Mouse (Mus musculus) kidney, postnatal 36 days (tissue): ENCODE measurements around the gene Chst2.

ENCODE experiments used
- DNase-seq, 2 experiments: peaks; one replicate each; pipeline ENCODE4 v3.0.0; 2021 to 2022; ENCODE audit warnings: mixed read lengths in 2 of 2

The Chst2 gene

GRCm38 (mm10) chr9:95406571-95407561, at the start of gene Chst2:
Chst2 (minus strand) TSS chr9:95406722.
- peak; percentile 82 to 88 for DNase-seq

- no peak for DNase-seq
Observed at GRCm38 (mm10) chr9:95451931-95452330, 45.4 kb upstream of the Chst2 start.

- no peak for DNase-seq
Observed at GRCm38 (mm10) chr9:95450586-95450985, 44.1 kb upstream of the Chst2 start.

- DNase-seq: peak in 1 of 2 experiments; percentile 14
Observed at GRCm38 (mm10) chr9:95442321-95442731, 35.8 kb upstream of the Chst2 start.

GRCm38 (mm10) chr9:95437883-95438282, 31.4 kb upstream of the Chst2 start:
- peak; percentile 24 to 31 for DNase-seq

- no peak for DNase-seq
Observed at GRCm38 (mm10) chr9:95436294-95436613, 29.7 kb upstream of the Chst2 start.

GRCm38 (mm10) chr9:95435506-95436293, 29.2 kb upstream of the Chst2 start:
- no peak for DNase-seq

GRCm38 (mm10) chr9:95428277-95428676, 21.8 kb upstream of the Chst2 start:
- no peak for DNase-seq

GRCm38 (mm10) chr9:95413911-95414310, 7.4 kb upstream of the Chst2 start:
- DNase-seq: peak in 1 of 2 experiments; percentile 15

GRCm38 (mm10) chr9:95412047-95412446, 5.5 kb upstream of the Chst2 start:
- DNase-seq: no peak

GRCm38 (mm10) chr9:95407586-95408220, 1.2 kb upstream of the Chst2 start:
- peak; percentile 68 to 73 for DNase-seq

- peak in 1 of 2 experiments; percentile 43 for DNase-seq
Observed at GRCm38 (mm10) chr9:95405946-95406570, 464 bp downstream of the Chst2 start.

- DNase-seq: peak; percentile 62 to 84
Observed at GRCm38 (mm10) chr9:95405511-95405945, 994 bp downstream of the Chst2 start.

- DNase-seq: peak; percentile 21 to 40
Observed at GRCm38 (mm10) chr9:95404811-95405465, 1.6 kb downstream of the Chst2 start.

GRCm38 (mm10) chr9:95401686-95402085, 4.8 kb downstream of the Chst2 start:
- DNase-seq: peak; percentile 16 to 19

- DNase-seq: no peak
Observed at GRCm38 (mm10) chr9:95392011-95392410, 14.5 kb downstream of the Chst2 start.

- no peak for DNase-seq
Observed at GRCm38 (mm10) chr9:95389956-95390355, 16.6 kb downstream of the Chst2 start.

GRCm38 (mm10) chr9:95387881-95388380, 18.6 kb downstream of the Chst2 start:
- DNase-seq: peak; percentile 33 to 58

GRCm38 (mm10) chr9:95375966-95376365, 30.6 kb downstream of the Chst2 start:
- no peak for DNase-seq

GRCm38 (mm10) chr9:95375336-95375735, 31.2 kb downstream of the Chst2 start:
- no peak for DNase-seq

- no peak for DNase-seq
Observed at GRCm38 (mm10) chr9:95373741-95374140, 32.8 kb downstream of the Chst2 start.

- DNase-seq: no peak
Observed at GRCm38 (mm10) chr9:95365882-95366281, 40.6 kb downstream of the Chst2 start.
